8 mouse cellular contexts compared by ENCODE assay signal in genomic region chr6:90608186-90608585, GRCm38 (mm10). TPM values are rescaled to one million over a fixed set of nuclear protein-coding genes. Genes with fewer than 3 reads are reported as not detected.
DNase-seq lines count a peak whose midpoint lies in the region.

No protein-coding gene starts in this region.

- intact Hi-C loops in heart, postnatal 36 days (cut with DNase I), result loop anchor here (5.0 kb wide), 1 partner anchor 44 kb away; no protein-coding TSS in a partner anchor

- peak overlapping the region; percentile 33 for H3K4me3 ChIP-seq in erythroblast, embryonic 14.5 days (replicated peaks)

- H3K4me1 ChIP-seq in erythroblast, embryonic 14.5 days (ENCODE audit: control insufficient read depth), result peaks cover 99% of the 10 kb centered on the region

- no peaks in the 10 kb centered on the region; the same call in 1 of the 2 replicates for H3K27me3 ChIP-seq in erythroblast, embryonic 14.5 days (ENCODE audit: control insufficient read depth)

- H3K9me3 ChIP-seq in erythroblast, embryonic 14.5 days (ENCODE audit: control insufficient read depth, low read length), result no peaks in the 10 kb centered on the region

- H3K36me3 ChIP-seq in erythroblast, embryonic 14.5 days (ENCODE audit: control insufficient read depth), result peaks cover 41% of the 10 kb centered on the region

- peak; percentile 95 for DNase-seq in heart, adult 11 months
- no peak for DNase-seq in heart, postnatal 36 days
- peak; percentile 26 to 30 for DNase-seq in spleen, postnatal 36 days (ENCODE audit: low spot score in 2 of 2)
- DNase-seq in spleen, adult 12 weeks (ENCODE audit: low spot score), result no peak
- DNase-seq in retina, postnatal 1 day, result peak; percentile 35
- DNase-seq in left cerebral cortex, adult 8-10 months (ENCODE audit: low spot score in 2 of 2), result no peak
- DNase-seq in cerebellum, adult 9-10 months, result no peak

RNA-seq across cellular contexts. Expression of gene Slc41a3, which starts 3.7 kb away (rescaled TPM):
- 10 to 100 TPM; 68.8 to 72.1 TPM for total RNA-seq in heart, postnatal 36 days (2021)
- 15.7 and 16.6 TPM in 2 replicates for polyA plus RNA-seq in erythroblast, embryonic 14.5 days (2012)
- total RNA-seq in left cerebral cortex, adult 8-10 months (2022), result 1 to 10 TPM; 5.4 to 8.5 (median 7.0) TPM

Comparison
In these comparisons a context has a peak if more than half of its experiments do, and no peak if none do; other contexts are left out.
1. DNase-seq: peak in heart, adult 11 months (single experiment), spleen, postnatal 36 days (2 of 2) and retina, postnatal 1 day (single experiment); none in heart, postnatal 36 days (0 of 2), spleen, adult 12 weeks (single experiment), left cerebral cortex, adult 8-10 months (0 of 2) and cerebellum, adult 9-10 months (single experiment).
2. RNA of gene Slc41a3, which starts 3.7 kb away (total RNA-seq): 68.8 to 72.1 TPM in heart, postnatal 36 days; 5.4 to 8.5 TPM in left cerebral cortex, adult 8-10 months; every median in the first group is over 4 times any median in the second.